Mouse (Mus musculus) small intestine, adult 2 months (tissue): ENCODE measurements around the gene Dpf3. TPM values are rescaled to one million over a fixed set of nuclear protein-coding genes. Genes with fewer than 3 reads are reported as not detected.

Source experiments
- H3K27ac ChIP-seq: fragments of 200-500 bp; 2 replicates; pipeline ENCODE4 v1.5.1; 2012; ENCODE audit warnings: low read depth, low read length, control low read depth, inconsistent platforms; ENCODE audit not compliant: insufficient read depth
- H3K27me3 ChIP-seq: fragments of 200-500 bp; 2 replicates; pipeline ENCODE4 v1.6.1; 2012; ENCODE audit warnings: mild to moderate bottlenecking, moderate library complexity, low read length, inconsistent platforms; ENCODE audit not compliant: control insufficient read depth, insufficient read depth
- H3K36me3 ChIP-seq: fragments of 200-500 bp; 2 replicates; pipeline ENCODE4 v1.6.1; 2012; ENCODE audit warnings: mild to moderate bottlenecking, low read length, control low read depth, inconsistent platforms; ENCODE audit not compliant: control insufficient read depth, insufficient read depth
- H3K4me1 ChIP-seq: fragments of 200-500 bp; 2 replicates; pipeline ENCODE4 v1.6.1; 2012; ENCODE audit warnings: low read length, inconsistent platforms, mixed read lengths; ENCODE audit not compliant: control insufficient read depth, insufficient read depth, insufficient read length
- H3K4me3 ChIP-seq: fragments of 200-500 bp; 2 replicates; pipeline ENCODE4 v1.5.1; 2012; ENCODE audit warnings: low read depth, mild to moderate bottlenecking, control low read depth, inconsistent platforms, low read length, moderate library complexity
- CTCF ChIP-seq: fragments of 200-500 bp; IDR thresholded peaks from 2 replicates; pipeline ENCODE4 v1.5.1; 2012; ENCODE audit warnings: low read depth, mild to moderate bottlenecking, control low read depth, inconsistent platforms, low read length, moderate library complexity, mixed read lengths; ENCODE audit not compliant: insufficient replicate concordance, insufficient read length; ENCODE audit errors: extremely low read depth
- POLR2A ChIP-seq: fragments of 200-500 bp; IDR thresholded peaks from 2 replicates; pipeline ENCODE4 v1.6.1; 2012; ENCODE audit warnings: low read depth, mild to moderate bottlenecking, control low read depth, inconsistent platforms, low read length, moderate library complexity
- WGBS: fragments of 180-500 bp; shearing (Covaris S2); methylation state at CpG from one replicate; pipeline ENCODE4 v1.1.7; 2018; 5-methylcytosine and 5-hydroxymethylcytosine counted together
- polyA plus RNA-seq: library from polyadenylated mRNA; depleted of rRNA; stranded (reverse); fragments of >200 nt; gene quantifications from 2 replicates; pipeline ENCODE4 v1.2.3, GENCODE M21; 2012

Dpf3 gene
- polyA plus RNA-seq, 1 experiment: 10.0 TPM

DNA sequence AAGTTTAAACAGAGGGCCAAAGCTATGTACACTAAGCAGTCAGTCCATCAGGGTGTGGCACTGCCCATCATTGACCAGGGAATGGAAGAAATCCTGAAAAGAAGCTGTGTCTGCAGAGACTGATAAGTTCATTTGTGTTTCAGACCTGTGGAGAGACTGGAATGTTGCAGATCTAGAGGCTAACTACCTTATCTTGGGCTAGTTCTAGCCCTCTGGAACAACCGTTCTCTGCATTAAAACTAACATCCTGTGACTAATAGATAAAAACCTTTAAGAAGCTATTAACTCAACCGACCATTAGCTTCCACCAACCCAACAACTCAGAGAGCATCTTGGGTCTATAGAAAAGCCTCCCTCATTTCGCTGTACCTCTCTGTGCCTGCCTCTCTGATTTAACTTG lies 30.1 kb upstream of the Dpf3 start:
- H3K27me3 ChIP-seq: no peaks in the 10 kb centered on the region
- no peak overlapping the region for H3K27ac ChIP-seq
- 79% methylated on average over 3 of the region's 3 CpGs for WGBS
- no peak overlapping the region for H3K4me3 ChIP-seq
- H3K4me1 ChIP-seq: peaks cover 8% of the 10 kb centered on the region; the same call in 1 of the 2 replicates
- no peaks in the 10 kb centered on the region for H3K36me3 ChIP-seq
- TF ChIP-seq POLR2A (no peak), CTCF (no peak)

GRCm38 (mm10) chr12:83514216-83514615 lies 26.7 kb upstream of the Dpf3 start:
- Histone ChIP-seq H3K4me3 (no peak overlapping the region), H3K27me3 (no peaks in the 10 kb centered on the region), H3K36me3 (no peaks in the 10 kb centered on the region), H3K4me1 (peaks cover 10% of the 10 kb centered on the region; the same call in 1 of the 2 replicates), H3K27ac (no peak overlapping the region)
- TF ChIP-seq CTCF: no peak
- TF ChIP-seq POLR2A: no peak
- WGBS: 61% methylated on average over 4 of the region's 4 CpGs

DNA sequence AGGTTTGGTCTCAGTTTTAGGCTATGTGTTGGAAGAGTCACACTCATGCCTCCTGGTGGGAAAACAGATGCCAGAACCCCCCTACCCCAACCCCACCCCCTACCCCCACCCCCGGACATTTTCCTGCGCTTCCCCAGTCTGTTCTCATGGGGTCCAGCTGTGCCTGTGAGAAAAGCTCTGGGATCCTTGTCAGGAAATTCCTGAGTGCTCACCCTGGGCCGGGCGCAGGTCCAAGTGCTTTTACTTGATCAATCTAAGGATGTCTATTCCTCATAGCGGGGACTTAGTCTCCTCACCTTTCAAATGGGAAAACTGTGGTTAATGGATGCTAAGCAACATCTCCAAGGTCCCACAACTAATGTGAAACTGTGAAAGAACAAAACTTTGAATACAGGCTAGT lies 25.7 kb upstream of the Dpf3 start:
- Histone ChIP-seq H3K36me3 (no peaks in the 10 kb centered on the region), H3K27ac (no peak overlapping the region), H3K27me3 (no peaks in the 10 kb centered on the region), H3K4me3 (no peak overlapping the region), H3K4me1 (peaks cover 10% of the 10 kb centered on the region; the same call in 1 of the 2 replicates)
- WGBS: 35% methylated on average over 5 of the region's 5 CpGs
- TF ChIP-seq POLR2A: no peak
- no peak for TF ChIP-seq CTCF

GRCm38 (mm10) chr12:83512783-83513182 lies 25.3 kb upstream of the Dpf3 start:
- Histone ChIP-seq H3K36me3 (no peaks in the 10 kb centered on the region), H3K4me1 (peaks cover 10% of the 10 kb centered on the region; the same call in 1 of the 2 replicates), H3K27ac (no peak overlapping the region), H3K4me3 (no peak overlapping the region), H3K27me3 (no peaks in the 10 kb centered on the region)
- 9% methylated on average over 4 of the region's 4 CpGs for WGBS
- no peak for TF ChIP-seq CTCF
- no peak for TF ChIP-seq POLR2A

GRCm38 (mm10) chr12:83510586-83510985 lies 23.1 kb upstream of the Dpf3 start:
- no peak for TF ChIP-seq CTCF
- no peak for TF ChIP-seq POLR2A
- WGBS: 74% methylated on average over 5 of the region's 5 CpGs

GRCm38 (mm10) chr12:83506543-83506942 lies 19.0 kb upstream of the Dpf3 start:
- no peaks in the 10 kb centered on the region for H3K36me3 ChIP-seq
- no peaks in the 10 kb centered on the region for H3K4me1 ChIP-seq
- TF ChIP-seq POLR2A (no peak), CTCF (no peak)
- WGBS: 70% methylated on average over 10 of the region's 10 CpGs
- no peak overlapping the region for H3K27ac ChIP-seq
- H3K4me3 ChIP-seq: no peak overlapping the region
- no peaks in the 10 kb centered on the region for H3K27me3 ChIP-seq

More at GRCm38 (mm10) chr12:83510586-83510985, 23.1 kb upstream of the Dpf3 start:
- peaks cover 9% of the 10 kb centered on the region; the same call in 1 of the 2 replicates for H3K4me1 ChIP-seq
- H3K27me3 ChIP-seq: no peaks in the 10 kb centered on the region
- no peak overlapping the region for H3K27ac ChIP-seq
- no peak overlapping the region for H3K4me3 ChIP-seq
- no peaks in the 10 kb centered on the region for H3K36me3 ChIP-seq

GRCm38 (mm10) chr12:83502190-83502589 lies 14.7 kb upstream of the Dpf3 start:
- H3K4me1 ChIP-seq: no peaks in the 10 kb centered on the region
- no peak overlapping the region for H3K27ac ChIP-seq
- 8% methylated on average over 9 of the region's 9 CpGs for WGBS
- no peak overlapping the region for H3K4me3 ChIP-seq
- no peaks in the 10 kb centered on the region for H3K36me3 ChIP-seq
- no peaks in the 10 kb centered on the region for H3K27me3 ChIP-seq
- no peak for TF ChIP-seq POLR2A

GRCm38 (mm10) chr12:83499256-83499655 lies 11.7 kb upstream of the Dpf3 start:
- Histone ChIP-seq H3K27ac (no peak overlapping the region), H3K4me3 (no peak overlapping the region), H3K27me3 (no peaks in the 10 kb centered on the region), H3K36me3 (no peaks in the 10 kb centered on the region), H3K4me1 (no peaks in the 10 kb centered on the region)
- 74% methylated on average over 5 of the region's 5 CpGs for WGBS
- TF ChIP-seq POLR2A (no peak), CTCF (no peak)
